Mouse (Mus musculus) cerebellum, adult (tissue): ENCODE data around the gene Cct8.
"Not testable (repeated sequence)": the region's sequence is repeated elsewhere in the genome, so short reads cannot be mapped to it uniquely, and the experiment has no call there.

ENCODE experiments used
- ATAC-seq: cut with Nextera tagmentation; 2 replicates; pipeline ENCODE4 v1.9.2; 2017; ENCODE audit warnings: mild to moderate bottlenecking, moderate library complexity, mixed read lengths; ENCODE audit not compliant: insufficient number of reproducible peaks, low FRiP score, low TSS enrichment

Cct8 gene

GRCm38 (mm10) chr16:87495716-87496447, at the start of gene Cct8:
Gene Cct8 (minus strand): TSS chr16:87495873.
- ATAC-seq = peak; percentile 94

- ATAC-seq = no peak
Observed at GRCm38 (mm10) chr16:87528755-87529154, 33.1 kb upstream of the Cct8 start.

- ATAC-seq = no peak
Observed at GRCm38 (mm10) chr16:87527553-87528249, 32.0 kb upstream of the Cct8 start.

GRCm38 (mm10) chr16:87524228-87524627, 28.6 kb upstream of the Cct8 start:
- no peak for ATAC-seq

GRCm38 (mm10) chr16:87512331-87512730, 16.7 kb upstream of the Cct8 start:
- no peak for ATAC-seq

GRCm38 (mm10) chr16:87511706-87512105, 16.0 kb upstream of the Cct8 start:
- ATAC-seq = no peak

GRCm38 (mm10) chr16:87501304-87502078, 5.8 kb upstream of the Cct8 start:
- ATAC-seq = no peak

GRCm38 (mm10) chr16:87499556-87499955, 3.9 kb upstream of the Cct8 start:
- ATAC-seq = no peak

- no peak for ATAC-seq
Observed at GRCm38 (mm10) chr16:87497171-87497570, 1.5 kb upstream of the Cct8 start.

- no peak for ATAC-seq
Observed at GRCm38 (mm10) chr16:87496728-87497127, 1.1 kb upstream of the Cct8 start.

- ATAC-seq = peak; percentile 46
Observed at GRCm38 (mm10) chr16:87494955-87495655, 568 bp downstream of the Cct8 start.

GRCm38 (mm10) chr16:87492191-87492792, 3.4 kb downstream of the Cct8 start:
- ATAC-seq = not testable (repeated sequence)

- ATAC-seq = no peak
Observed at GRCm38 (mm10) chr16:87488605-87489004, 7.1 kb downstream of the Cct8 start.

GRCm38 (mm10) chr16:87486739-87487138, 8.9 kb downstream of the Cct8 start:
- ATAC-seq = no peak

- no peak for ATAC-seq
Observed at GRCm38 (mm10) chr16:87484367-87484766, 11.3 kb downstream of the Cct8 start.

GRCm38 (mm10) chr16:87470579-87470978, 25.1 kb downstream of the Cct8 start:
- no peak for ATAC-seq

- no peak for ATAC-seq
Observed at GRCm38 (mm10) chr16:87458752-87459151, 36.9 kb downstream of the Cct8 start.

- ATAC-seq = no peak; the same call in 1 of the 2 replicates
Observed at GRCm38 (mm10) chr16:87455180-87455611, 40.5 kb downstream of the Cct8 start.

- ATAC-seq = peak; percentile 98
Observed at GRCm38 (mm10) chr16:87454419-87455179, 41.1 kb downstream of the Cct8 start, which contains the start of gene Usp16. Gene Usp16 (plus strand): TSS chr16:87454703.
